Mouse (Mus musculus) limb, embryonic 12.5 days (tissue): Measurements from ENCODE around the gene Ube3b. TPM values are rescaled to one million over a fixed set of nuclear protein-coding genes. Genes with fewer than 3 reads are reported as not detected.

Source experiments
- ATAC-seq: fragments of 200-750 bp; cut with Nextera tagmentation; 2 replicates; pipeline ENCODE4 v1.8.0; 2017; ENCODE audit warnings: low read depth, moderate TSS enrichment; ENCODE audit not compliant: insufficient number of reproducible peaks, insufficient read depth, low FRiP score, low TSS enrichment
- H3K27ac ChIP-seq: fragments of 300-500 bp; sonication (generic); 2 replicates; pipeline ENCODE4 v1.5.1; 2016; ENCODE audit warnings: mild to moderate bottlenecking, moderate library complexity
- H3K27me3 ChIP-seq: fragments of 300-500 bp; sonication (generic); 2 replicates; pipeline ENCODE4 v1.6.1; 2016; ENCODE audit warnings: mild to moderate bottlenecking, moderate library complexity
- H3K36me3 ChIP-seq: fragments of 300-500 bp; sonication (generic); 2 replicates; pipeline ENCODE4 v1.6.1; 2016; ENCODE audit warnings: mild to moderate bottlenecking, moderate library complexity
- H3K4me1 ChIP-seq: fragments of 300-500 bp; sonication (generic); replicated peaks from 2 replicates; pipeline ENCODE4 v1.6.1; 2016
- H3K4me2 ChIP-seq: fragments of 300-500 bp; sonication (generic); 2 replicates; pipeline ENCODE4 v1.6.1; 2016; ENCODE audit warnings: mild to moderate bottlenecking, moderate library complexity
- H3K4me3 ChIP-seq: fragments of 300-500 bp; sonication (generic); replicated peaks from 2 replicates; pipeline ENCODE4 v1.5.1; 2016; ENCODE audit warnings: mild to moderate bottlenecking
- H3K9ac ChIP-seq: fragments of 300-500 bp; sonication (generic); replicated peaks from 2 replicates; pipeline ENCODE4 v1.6.1; 2016; ENCODE audit warnings: mild to moderate bottlenecking, moderate library complexity
- H3K9me3 ChIP-seq: fragments of 300-500 bp; sonication (generic); 2 replicates; pipeline ENCODE4 v1.6.1; 2016; ENCODE audit warnings: mild to moderate bottlenecking, moderate library complexity
- WGBS: fragments of 180-500 bp; shearing (Covaris S2); methylation state at CpG from one replicate; pipeline ENCODE4 v1.1.7; 2016; 5-methylcytosine and 5-hydroxymethylcytosine counted together
- polyA plus RNA-seq: library from polyadenylated mRNA; unstranded; fragments of >200 nt; fragmentation: Nextera tagmentation; extraction: Ambion mirVana; gene quantifications from 2 replicates; pipeline ENCODE4 v1.2.1, GENCODE M21; 2016

The Ube3b gene
- polyA plus RNA-seq, 1 experiment from 2014 or later = 49.2 TPM

GRCm38 (mm10) chr5:114407810-114408209, 27.4 kb downstream of the Ube3b start:
- Histone ChIP-seq H3K4me3 (no peak overlapping the region), H3K27ac (no peak overlapping the region), H3K36me3 (peaks cover 100% of the 10 kb centered on the region), H3K27me3 (no peaks in the 10 kb centered on the region), H3K9ac (no peak overlapping the region), H3K4me2 (no peak overlapping the region), H3K4me1 (no peaks in the 10 kb centered on the region), H3K9me3 (no peaks in the 10 kb centered on the region)
- WGBS = 93% methylated on average over 9 of the region's 9 CpGs
- ATAC-seq = no peak

GRCm38 (mm10) chr5:114408846-114409245, 28.4 kb downstream of the Ube3b start:
- H3K27ac ChIP-seq = no peak overlapping the region
- no peaks in the 10 kb centered on the region for H3K4me1 ChIP-seq
- H3K27me3 ChIP-seq = no peaks in the 10 kb centered on the region
- H3K4me3 ChIP-seq = no peak overlapping the region
- ATAC-seq = no peak
- H3K36me3 ChIP-seq = peaks cover 100% of the 10 kb centered on the region
- no peak overlapping the region for H3K9ac ChIP-seq
- 92% methylated on average over 11 of the region's 11 CpGs for WGBS
- H3K9me3 ChIP-seq = no peaks in the 10 kb centered on the region
- no peak overlapping the region for H3K4me2 ChIP-seq

- no peaks in the 10 kb centered on the region for H3K4me1 ChIP-seq
- no peaks in the 10 kb centered on the region for H3K9me3 ChIP-seq
- no peak overlapping the region for H3K4me3 ChIP-seq
- no peak for ATAC-seq
- H3K27ac ChIP-seq = no peak overlapping the region
- H3K27me3 ChIP-seq = no peaks in the 10 kb centered on the region
- peaks cover 100% of the 10 kb centered on the region for H3K36me3 ChIP-seq
- H3K4me2 ChIP-seq = no peak overlapping the region
- 87% methylated on average over 13 of the region's 13 CpGs for WGBS
- H3K9ac ChIP-seq = no peak overlapping the region
These were observed 30.0 kb downstream of the Ube3b start for GRCm38 (mm10) chr5:114410429-114410828.

- WGBS = 65% methylated on average over 23 of the region's 23 CpGs
These were observed 32.1 kb downstream of the Ube3b start for GRCm38 (mm10) chr5:114412361-114412998.

GRCm38 (mm10) chr5:114413067-114413735, 32.8 kb downstream of the Ube3b start:
- Histone ChIP-seq H3K4me2 (no peak overlapping the region), H3K4me1 (no peaks in the 10 kb centered on the region), H3K27ac (no peak overlapping the region), H3K36me3 (peaks cover 100% of the 10 kb centered on the region), H3K4me3 (no peak overlapping the region), H3K27me3 (no peaks in the 10 kb centered on the region), H3K9me3 (no peaks in the 10 kb centered on the region), H3K9ac (no peak overlapping the region)
- ATAC-seq = no peak
- WGBS = 76% methylated on average over 16 of the region's 16 CpGs

More at GRCm38 (mm10) chr5:114412361-114412998, 32.1 kb downstream of the Ube3b start:
- Histone ChIP-seq H3K27ac (no peak overlapping the region), H3K4me3 (no peak overlapping the region), H3K9me3 (no peaks in the 10 kb centered on the region), H3K4me1 (no peaks in the 10 kb centered on the region), H3K27me3 (no peaks in the 10 kb centered on the region), H3K9ac (no peak overlapping the region), H3K4me2 (no peak overlapping the region), H3K36me3 (peaks cover 100% of the 10 kb centered on the region)
- ATAC-seq = no peak

GRCm38 (mm10) chr5:114415606-114416005, 35.2 kb downstream of the Ube3b start:
- 97% methylated on average over 5 of the region's 5 CpGs for WGBS
- peaks cover 100% of the 10 kb centered on the region for H3K36me3 ChIP-seq
- no peak overlapping the region for H3K9ac ChIP-seq
- H3K27ac ChIP-seq = no peak overlapping the region
- no peaks in the 10 kb centered on the region for H3K4me1 ChIP-seq
- ATAC-seq = no peak
- no peak overlapping the region for H3K4me2 ChIP-seq
- H3K9me3 ChIP-seq = no peaks in the 10 kb centered on the region
- H3K27me3 ChIP-seq = no peaks in the 10 kb centered on the region
- H3K4me3 ChIP-seq = no peak overlapping the region

GRCm38 (mm10) chr5:114416855-114417254, 36.4 kb downstream of the Ube3b start:
- WGBS = 87% methylated on average over 8 of the region's 8 CpGs
- Histone ChIP-seq H3K36me3 (peaks cover 95% of the 10 kb centered on the region), H3K9me3 (no peaks in the 10 kb centered on the region), H3K4me3 (no peak overlapping the region), H3K4me2 (no peak overlapping the region), H3K9ac (no peak overlapping the region), H3K27me3 (no peaks in the 10 kb centered on the region), H3K27ac (no peak overlapping the region), H3K4me1 (no peaks in the 10 kb centered on the region)
- ATAC-seq = no peak

GRCm38 (mm10) chr5:114418541-114418940, 38.1 kb downstream of the Ube3b start:
- no peak overlapping the region for H3K27ac ChIP-seq
- no peak overlapping the region for H3K4me3 ChIP-seq
- H3K4me2 ChIP-seq = no peak overlapping the region
- H3K9me3 ChIP-seq = no peaks in the 10 kb centered on the region
- peaks cover 78% of the 10 kb centered on the region for H3K36me3 ChIP-seq
- no peak for ATAC-seq
- H3K27me3 ChIP-seq = no peaks in the 10 kb centered on the region
- H3K9ac ChIP-seq = no peak overlapping the region
- 84% methylated on average over 8 of the region's 8 CpGs for WGBS
- no peaks in the 10 kb centered on the region for H3K4me1 ChIP-seq

GRCm38 (mm10) chr5:114421561-114422298, 41.3 kb downstream of the Ube3b start:
- peaks cover 46% of the 10 kb centered on the region for H3K36me3 ChIP-seq
- no peak overlapping the region for H3K9ac ChIP-seq
- no peak for ATAC-seq
- 79% methylated on average over 11 of the region's 11 CpGs for WGBS
- H3K4me3 ChIP-seq = no peak overlapping the region
- no peaks in the 10 kb centered on the region for H3K9me3 ChIP-seq
- H3K4me1 ChIP-seq = no peaks in the 10 kb centered on the region
- H3K27ac ChIP-seq = no peak overlapping the region
- no peak overlapping the region for H3K4me2 ChIP-seq
- H3K27me3 ChIP-seq = no peaks in the 10 kb centered on the region

- Histone ChIP-seq H3K4me3 (no peak overlapping the region), H3K4me1 (no peaks in the 10 kb centered on the region), H3K27ac (0 out of 2 replicates have a peak overlapping the region, but pooled peaks have one; percentile 1), H3K9me3 (no peaks in the 10 kb centered on the region), H3K36me3 (peaks cover 37% of the 10 kb centered on the region), H3K27me3 (no peaks in the 10 kb centered on the region), H3K9ac (no peak overlapping the region), H3K4me2 (no peak overlapping the region)
- 42% methylated on average over 5 of the region's 5 CpGs for WGBS
- ATAC-seq = no peak
These were observed 42.2 kb downstream of the Ube3b start for GRCm38 (mm10) chr5:114422591-114422990.

- no peak overlapping the region for H3K27ac ChIP-seq
- H3K4me1 ChIP-seq = peaks cover 5% of the 10 kb centered on the region; the same call in 1 of the 2 replicates
- ATAC-seq = no peak
- H3K27me3 ChIP-seq = no peaks in the 10 kb centered on the region
- H3K4me2 ChIP-seq = no peak overlapping the region
- H3K4me3 ChIP-seq = no peak overlapping the region
- H3K9ac ChIP-seq = no peak overlapping the region
- H3K9me3 ChIP-seq = no peaks in the 10 kb centered on the region
- WGBS = 86% methylated on average over 5 of the region's 5 CpGs
- H3K36me3 ChIP-seq = peaks cover 24% of the 10 kb centered on the region
These were observed 43.6 kb downstream of the Ube3b start for GRCm38 (mm10) chr5:114423961-114424360.
